Mouse (Mus musculus): ENCODE data around the gene Cdc42ep1.

The Cdc42ep1 gene

DNA sequence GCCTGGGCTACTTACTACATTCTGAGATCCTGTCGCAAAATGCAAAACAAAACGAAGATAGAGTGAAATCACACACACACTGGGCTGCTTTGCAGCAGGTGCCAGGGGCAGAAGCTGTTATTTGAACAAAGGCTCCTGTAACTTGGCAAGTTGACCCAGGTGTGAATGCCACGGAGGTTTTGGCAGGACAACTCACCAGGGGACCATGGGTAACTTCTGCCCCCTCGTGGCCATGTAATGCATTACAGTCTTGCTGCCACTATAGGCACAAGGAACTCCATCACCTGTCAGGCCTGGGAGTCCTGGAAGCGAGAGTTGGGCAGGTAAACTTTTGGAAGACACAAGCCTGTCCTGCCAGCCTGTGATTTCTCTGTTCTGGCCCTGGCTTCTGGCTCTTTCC lies 6.0 kb downstream of the Cdc42ep1 start:
- in situ Hi-C loops (cut with MboI, MseI), result loop anchor here (5.0 kb wide), 1 partner anchor 226 kb away; no protein-coding TSS in a partner anchor

DNA sequence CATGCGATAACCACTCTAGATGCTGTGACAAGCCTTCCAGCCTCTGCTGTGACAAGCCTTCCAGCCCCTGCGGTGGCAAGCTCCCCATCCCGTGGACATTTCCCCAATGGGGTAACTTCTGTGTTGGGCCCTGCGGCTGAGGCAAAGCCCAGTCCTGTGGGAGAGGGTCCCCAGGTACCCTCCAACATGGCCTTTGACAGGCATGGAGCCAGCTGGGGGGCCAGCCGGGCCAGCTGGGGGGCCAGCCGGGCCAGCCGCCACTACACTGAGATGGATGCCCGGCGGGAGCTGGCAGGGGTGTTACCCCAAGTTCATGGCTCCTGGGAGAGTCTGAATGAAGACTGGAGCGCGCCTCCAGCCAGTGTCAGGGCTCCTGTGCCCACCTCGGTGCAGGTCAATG lies 7.1 kb downstream of the Cdc42ep1 start:
- in situ Hi-C loops (cut with MboI, MseI), result loop anchor here (5.0 kb wide), 1 partner anchor 227 kb away; no protein-coding TSS in a partner anchor

DNA sequence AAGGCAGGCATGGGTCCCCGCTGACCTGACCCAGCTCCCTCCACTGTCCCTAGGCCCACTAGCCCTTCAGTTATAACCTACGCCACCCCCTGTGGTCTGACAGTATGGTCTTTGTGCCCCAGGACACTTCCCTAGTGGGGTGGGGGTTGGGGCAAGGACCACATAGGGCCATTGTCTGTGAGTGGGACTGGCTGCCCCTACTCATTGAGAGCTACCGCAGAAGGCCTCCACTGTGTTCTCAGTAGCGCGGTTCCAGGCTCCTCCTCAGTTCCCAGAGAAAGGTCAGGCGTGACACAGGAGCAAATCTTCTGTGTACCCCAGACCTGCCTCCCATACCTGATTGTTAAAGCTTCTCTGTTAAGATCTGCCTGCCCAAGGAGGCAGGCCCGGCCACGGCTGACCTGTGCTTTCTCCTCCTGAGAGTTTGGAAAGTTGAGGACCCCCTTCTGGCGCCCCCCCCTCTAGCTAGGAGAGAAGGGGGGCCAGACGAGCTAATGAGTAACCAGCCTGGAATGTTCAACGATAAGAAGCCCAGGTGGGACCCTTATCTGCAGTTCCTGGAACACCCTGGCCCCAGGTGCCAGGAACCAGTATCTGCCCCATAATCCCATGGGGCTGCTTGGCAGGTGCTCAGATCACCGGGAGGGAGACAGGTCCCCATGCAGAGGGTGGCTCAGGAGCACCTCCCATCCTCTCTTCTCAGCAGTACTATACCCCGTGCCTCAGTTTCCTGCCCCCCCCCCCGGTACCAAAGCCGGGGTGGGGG lies 7.8 kb downstream of the Cdc42ep1 start:
- in situ Hi-C loops (cut with MboI, MseI), result no loop called here

DNA sequence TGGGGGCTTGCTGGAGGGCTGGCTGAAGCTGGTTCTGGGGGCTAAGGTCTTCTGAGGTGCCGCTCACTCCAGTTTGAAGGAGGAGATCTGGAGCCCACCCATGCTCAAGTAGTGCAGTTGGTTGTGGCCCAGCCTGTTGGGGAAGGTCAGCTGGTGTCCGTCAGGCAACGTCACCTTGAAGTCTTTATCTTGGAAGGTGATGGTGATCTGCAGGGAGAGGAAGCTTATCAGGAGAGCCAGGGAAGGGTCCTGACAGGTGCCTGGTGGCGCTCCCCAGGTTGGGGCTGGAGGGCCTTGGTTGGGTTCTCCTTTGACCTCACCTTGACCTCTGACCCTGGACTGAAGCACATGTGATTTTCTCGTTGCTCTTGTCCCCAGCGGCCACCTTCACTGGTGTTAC lies 8.5 kb downstream of the Cdc42ep1 start:
- in situ Hi-C loops (cut with MboI, MseI), result no loop called here

DNA sequence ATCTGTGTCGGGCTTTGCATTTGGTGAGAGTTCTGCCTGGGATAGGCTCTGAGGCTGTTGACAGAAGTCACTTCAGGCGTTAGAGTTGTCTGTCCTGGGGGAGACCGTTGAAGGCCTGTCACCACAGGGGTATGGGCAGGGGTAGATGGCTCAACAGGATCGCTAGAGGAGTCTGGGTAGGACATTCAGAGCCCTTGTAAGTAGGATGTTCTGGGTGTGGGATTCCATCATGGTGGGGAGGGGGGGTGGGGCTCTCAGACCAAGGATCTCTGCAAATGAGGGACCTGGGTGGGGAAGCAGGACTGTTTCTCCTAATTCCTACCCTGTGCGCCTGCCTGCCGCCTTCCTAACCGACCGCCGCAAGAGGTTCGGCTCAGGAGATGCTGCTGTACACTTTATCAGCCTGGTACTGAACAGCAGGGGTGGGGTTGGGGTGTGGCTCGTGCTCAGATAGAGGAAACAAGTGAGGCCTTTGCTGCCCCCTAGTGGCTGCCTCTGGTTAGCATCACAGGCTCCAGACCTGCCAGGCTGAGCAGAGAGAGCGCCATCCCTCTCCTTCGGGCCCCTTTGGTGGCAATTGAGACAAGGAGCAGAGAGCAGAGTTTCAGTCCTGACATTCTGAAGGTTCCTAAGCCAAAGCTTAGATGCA lies 9.2 kb downstream of the Cdc42ep1 start:
- in situ Hi-C loops (cut with MboI, MseI), result no loop called here

DNA sequence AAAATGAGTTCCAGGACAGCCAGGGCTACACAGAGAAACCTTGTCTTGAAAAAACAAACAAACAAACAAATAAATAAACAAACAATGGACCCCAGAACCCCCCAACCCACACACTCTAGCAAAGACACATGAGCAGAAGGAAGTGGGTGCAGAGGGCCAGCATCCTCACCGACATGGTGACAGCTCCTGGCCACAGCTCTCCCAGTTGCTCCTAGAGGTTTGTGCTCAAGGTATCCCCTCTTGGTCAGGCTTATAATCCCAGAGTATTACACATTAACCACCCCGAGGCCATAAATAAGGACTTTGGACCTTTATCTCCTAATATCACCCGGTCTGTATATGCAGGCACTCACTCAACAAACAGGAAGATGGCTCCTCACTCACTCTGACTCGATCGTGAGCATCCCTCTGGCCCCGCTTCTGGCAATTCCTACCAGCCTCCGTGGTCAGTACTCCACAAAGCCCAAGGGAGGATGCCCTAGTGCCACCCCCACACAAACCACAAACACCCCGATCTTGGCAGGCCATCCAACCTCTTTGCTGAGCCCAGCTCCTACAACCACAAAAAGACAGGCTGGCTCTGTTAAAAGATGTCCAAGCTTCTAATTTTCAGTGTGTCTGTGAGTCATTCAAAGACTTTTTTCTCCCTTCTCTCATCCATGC lies 13.0 kb downstream of the Cdc42ep1 start, which contains the start of gene Lgals2:
TSS of gene Lgals2 (minus strand) at position 227 of the 663 bp plus-strand sequence.
- in situ Hi-C loops (cut with MboI, MseI), result no loop called here

DNA sequence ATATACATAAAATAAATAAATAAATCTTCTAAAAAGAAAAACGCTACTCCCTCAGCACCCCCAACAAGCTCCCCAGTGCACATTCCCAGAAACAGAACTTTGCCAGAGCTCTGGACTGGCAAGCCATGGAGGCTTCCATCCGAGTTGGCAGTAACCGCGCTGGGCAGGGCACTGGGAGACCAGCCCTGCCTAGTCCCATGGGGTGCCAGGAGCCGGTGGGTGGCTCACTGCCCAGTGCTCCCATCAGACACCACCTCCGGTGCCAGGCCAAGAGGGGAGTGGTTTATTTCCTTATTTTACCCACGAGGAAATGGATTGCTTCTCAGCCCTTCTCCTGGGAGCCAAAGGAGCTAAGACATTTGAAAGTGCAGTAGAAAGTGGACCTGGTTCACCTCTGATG lies 14.6 kb downstream of the Cdc42ep1 start:
- in situ Hi-C loops (cut with MboI, MseI), result no loop called here

DNA sequence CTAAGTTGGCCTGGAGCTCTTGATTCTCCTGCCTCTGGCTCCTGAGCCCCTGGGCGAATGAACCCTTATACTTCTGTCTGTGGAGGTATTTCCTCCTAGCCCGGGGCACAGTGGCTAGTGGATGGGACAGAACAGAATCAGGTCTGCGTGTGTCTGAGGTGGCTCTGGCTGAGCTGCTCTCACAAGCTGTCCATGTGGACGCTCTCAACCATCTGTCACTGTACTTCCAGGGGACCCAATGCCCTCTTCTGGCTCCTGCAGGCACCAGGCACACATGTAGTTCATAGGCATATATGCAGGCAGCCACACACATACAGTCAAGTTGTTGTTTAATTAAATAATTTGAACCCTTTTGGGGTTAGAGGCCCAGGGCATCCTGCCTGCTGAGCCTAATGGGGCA lies 16.9 kb downstream of the Cdc42ep1 start:
- in situ Hi-C loops (cut with MboI, MseI), result no loop called here

DNA sequence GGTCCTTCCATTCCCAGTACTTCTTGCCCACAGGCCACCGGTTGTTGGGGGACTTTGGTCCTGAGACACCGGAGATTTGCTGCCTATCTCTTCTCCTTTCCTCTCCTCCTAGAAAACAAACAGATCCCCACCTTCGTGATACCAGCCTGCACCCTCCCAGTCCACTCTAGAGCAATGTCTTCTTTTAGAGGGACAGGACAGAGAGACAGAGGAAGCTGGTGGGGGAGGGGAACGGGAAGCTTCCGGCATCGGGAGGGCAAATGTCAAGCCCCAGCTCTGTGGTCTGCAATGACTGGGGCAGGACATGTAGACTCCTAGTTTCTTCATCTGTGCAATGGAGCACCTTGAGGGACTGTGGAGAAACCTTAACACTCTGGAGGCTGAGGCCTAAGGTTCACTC lies 17.3 kb downstream of the Cdc42ep1 start:
- in situ Hi-C loops (cut with MboI, MseI), result no loop called here

DNA sequence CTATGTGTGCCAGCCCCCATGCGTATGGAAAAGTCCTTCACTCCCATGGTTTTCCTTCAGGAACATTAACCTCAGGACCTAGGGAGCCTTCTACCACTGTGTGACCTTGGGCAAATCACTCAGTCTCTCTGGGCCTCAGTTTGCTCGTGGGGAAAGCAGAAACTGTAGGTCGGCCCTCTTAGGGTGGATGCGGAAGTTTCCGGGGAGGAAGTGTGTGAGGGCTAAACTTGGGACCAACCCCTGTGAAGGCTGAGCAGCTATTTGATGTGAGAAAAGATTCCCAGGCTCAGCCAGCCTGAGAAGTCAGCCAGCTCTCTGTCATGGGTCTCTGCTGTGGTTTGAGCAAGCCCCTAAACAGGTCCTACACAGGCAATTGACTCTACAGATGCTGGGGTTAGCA lies 19.9 kb downstream of the Cdc42ep1 start:
- in situ Hi-C loops (cut with MboI, MseI), result no loop called here

DNA sequence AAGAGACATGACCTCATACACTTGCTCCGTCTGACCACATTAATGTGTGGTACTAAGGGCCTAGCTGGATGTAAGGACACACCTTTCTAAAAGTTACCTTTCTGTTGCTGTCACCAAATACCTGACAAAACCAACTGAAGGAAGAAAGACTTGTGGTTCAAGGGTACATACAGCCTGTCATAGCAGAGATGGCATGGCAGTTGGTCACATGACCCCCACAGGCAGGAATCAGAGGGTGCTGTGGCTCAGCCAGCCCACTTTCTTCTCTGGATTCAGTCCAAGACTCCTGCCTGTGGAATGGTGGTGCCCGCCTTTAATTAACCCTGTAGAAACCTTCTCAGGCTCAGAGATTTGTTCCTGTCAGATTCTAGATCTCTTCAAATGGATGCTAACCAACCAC lies 20.7 kb downstream of the Cdc42ep1 start:
- in situ Hi-C loops (cut with MboI, MseI), result no loop called here

DNA sequence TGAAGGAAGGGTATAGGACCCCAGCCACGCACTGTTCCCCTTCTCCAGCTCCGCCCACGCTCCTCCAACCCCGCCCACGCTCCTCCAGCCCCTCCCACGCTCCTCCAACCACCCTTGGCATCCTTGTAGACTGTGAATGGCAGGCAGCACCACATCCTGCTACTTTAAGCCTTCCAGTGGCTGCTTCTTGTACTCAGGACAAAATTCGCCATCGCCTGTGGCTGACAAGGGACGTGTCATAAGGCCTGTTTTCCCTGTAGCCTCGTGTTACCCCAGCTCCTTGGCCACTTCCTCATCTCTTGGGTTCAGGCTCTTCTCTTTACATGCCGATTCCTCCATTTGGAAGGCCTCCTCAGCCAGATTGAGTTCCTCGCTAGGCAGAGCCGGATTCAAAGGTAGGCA lies 21.4 kb downstream of the Cdc42ep1 start:
- in situ Hi-C loops (cut with MboI, MseI), result no loop called here

DNA sequence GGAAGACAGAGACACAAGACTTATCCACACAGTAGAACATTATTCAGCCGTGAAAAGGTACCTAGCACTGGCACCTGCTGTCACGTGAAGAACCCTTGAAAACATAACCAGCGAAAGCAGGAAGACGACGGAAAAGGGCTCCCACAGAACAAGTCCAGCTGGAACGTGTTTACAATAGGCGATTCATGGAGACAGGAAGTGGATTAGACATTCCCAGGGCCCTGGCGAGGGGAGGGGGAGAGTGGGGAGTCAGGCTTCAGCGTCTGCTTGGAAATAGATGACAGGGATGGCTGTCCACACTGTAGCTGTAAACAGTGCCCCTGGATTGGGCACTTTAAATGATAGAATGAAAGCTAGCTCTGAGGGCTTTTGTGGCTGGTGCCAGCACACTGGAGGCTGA lies 26.0 kb downstream of the Cdc42ep1 start:
- in situ Hi-C loops (cut with MboI, MseI), result no loop called here

DNA sequence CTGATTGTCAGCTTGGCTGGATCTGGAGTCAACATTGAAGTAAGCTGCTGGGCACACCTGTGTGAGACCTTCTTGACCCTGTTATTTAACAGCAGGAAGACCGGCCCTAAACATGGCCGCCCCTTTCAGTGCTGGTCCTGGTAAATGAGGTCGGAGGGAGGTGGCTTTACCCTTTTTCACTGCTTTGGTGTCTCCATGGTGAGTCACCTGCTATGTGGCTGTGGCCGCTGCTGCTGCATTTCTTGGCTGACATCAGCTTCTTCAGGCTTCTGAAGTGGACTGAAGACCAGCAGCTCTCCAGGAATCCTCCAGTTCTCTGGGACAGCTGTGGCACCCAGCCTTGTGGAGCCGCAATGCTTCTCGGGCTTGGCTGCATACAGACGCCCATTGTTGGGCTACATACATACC lies 26.4 kb downstream of the Cdc42ep1 start:
- in situ Hi-C loops (cut with MboI, MseI), result no loop called here

DNA sequence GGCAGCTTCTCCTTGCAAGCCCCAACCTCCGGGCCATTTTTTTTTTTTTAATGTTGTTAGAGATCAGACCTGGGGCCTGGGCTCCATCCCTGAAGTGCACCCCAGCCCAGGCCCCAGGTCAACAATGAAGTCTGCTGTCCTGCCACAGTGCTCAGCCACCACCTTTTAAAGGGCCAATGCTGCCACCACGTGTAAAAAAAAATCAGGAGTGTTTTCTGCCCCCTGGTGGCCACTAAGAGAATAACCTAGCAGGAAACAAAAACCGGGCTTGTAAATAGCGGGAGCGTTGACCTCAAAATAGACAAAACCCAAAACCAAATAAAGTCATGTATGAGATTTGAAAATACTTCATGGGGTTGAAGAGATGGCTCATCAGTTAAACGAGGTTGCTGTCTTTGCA lies 27.4 kb downstream of the Cdc42ep1 start:
- in situ Hi-C loops (cut with MboI, MseI), result no loop called here

DNA sequence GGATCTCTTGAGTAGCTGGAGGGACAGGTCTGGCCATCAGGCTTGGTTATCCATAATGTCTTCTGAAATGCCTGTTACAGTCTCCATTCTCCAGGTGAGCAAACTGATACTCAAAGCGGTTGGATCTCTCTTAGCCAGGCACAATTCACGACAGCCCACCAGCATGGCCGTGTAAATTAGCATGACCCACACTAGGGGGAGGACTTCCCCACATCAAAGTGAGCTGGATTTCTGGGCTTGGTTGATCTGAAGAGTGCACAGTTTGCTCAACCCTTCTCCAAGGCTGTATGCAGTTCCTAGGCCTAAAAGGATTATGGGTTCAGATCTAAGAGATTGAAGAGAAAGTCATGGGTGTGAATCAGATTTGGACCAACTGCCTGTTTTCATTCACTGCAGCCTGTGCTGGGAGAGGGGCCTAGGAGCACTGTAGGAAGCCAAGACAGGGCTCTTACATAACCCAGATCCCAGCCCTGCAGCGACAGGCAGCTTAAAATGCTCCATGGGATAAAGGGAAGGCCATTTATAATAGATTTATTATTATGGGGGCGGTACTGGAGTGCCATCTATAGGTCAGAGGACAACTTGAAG lies 29.7 kb downstream of the Cdc42ep1 start:
- in situ Hi-C loops (cut with MboI, MseI), result no loop called here

DNA sequence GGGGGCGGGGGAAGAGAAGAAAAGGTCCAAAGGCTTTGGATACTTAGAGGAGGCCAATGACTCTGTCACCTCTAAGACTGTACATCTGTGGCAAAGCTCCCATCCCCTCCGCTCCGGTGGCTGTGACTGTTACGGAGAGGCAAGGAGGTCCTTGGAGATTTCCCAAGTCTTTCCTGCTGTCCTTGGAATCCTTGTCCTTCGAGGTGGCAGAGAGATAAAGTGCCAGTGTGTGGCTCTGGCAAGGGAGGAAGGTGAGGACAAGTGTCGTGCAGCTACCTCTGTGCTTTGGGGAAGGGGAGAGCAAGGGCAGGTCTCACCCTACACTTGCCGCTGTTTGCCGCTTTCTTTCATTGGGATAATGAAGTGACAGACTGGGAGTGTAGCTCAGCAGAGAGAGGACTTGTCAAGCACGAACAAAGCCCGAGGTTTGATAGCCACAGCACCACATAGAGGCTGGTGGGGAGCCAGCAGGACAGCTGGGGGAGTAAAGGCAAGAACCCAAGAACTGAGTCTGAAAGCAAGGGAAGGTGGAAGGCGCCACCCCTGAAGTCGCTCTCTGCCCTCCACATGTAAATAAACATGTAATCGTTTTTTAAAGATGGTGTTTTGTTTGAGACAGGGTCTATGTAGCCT lies 31.5 kb downstream of the Cdc42ep1 start:
- in situ Hi-C loops (cut with MboI, MseI), result no loop called here

DNA sequence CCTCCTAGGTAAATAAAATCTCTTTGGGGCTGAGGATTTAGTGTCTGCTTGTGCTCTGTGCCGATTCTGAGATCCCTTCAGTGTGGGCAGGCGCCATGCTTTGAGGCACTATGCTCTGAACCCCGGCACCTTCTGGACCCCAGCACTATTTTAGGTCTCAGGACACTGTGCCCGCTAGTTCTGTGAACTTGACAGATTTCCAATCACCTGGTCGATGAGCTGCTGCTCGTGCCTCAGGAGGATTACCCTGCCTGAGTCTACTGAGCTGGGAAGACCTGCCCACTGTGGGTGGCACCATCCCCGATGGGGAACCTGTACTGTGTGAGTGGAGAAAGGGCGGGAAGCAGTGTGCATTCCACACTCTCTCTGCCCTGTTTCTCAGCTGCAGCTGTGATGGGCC lies 32.6 kb downstream of the Cdc42ep1 start:
- in situ Hi-C loops (cut with MboI, MseI), result loop anchor here (25.0 kb wide), 1 partner anchor 1088 kb away; no protein-coding TSS in a partner anchor

DNA sequence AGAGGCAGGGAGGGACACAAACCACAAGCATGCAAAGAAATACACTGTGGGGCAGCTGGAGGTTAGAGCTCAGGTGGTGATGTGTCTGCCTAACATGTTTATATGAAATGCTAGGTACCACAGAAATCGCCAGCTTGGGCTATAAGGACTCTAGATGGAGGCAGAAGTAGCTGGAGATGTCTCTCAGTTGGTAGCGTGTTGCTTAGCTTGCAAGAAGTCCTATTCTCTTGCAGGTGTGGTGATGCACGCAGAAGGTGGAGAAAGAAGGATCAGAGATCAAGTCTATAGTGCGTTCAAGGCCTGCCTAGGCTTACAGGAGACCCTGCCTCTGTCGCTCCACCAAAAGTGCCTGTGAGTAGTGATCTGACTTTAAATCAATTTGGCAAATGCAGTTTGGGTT lies 33.1 kb downstream of the Cdc42ep1 start:
- in situ Hi-C loops (cut with MboI, MseI), result loop anchor here (25.0 kb wide), 1 partner anchor 1088 kb away; no protein-coding TSS in a partner anchor

DNA sequence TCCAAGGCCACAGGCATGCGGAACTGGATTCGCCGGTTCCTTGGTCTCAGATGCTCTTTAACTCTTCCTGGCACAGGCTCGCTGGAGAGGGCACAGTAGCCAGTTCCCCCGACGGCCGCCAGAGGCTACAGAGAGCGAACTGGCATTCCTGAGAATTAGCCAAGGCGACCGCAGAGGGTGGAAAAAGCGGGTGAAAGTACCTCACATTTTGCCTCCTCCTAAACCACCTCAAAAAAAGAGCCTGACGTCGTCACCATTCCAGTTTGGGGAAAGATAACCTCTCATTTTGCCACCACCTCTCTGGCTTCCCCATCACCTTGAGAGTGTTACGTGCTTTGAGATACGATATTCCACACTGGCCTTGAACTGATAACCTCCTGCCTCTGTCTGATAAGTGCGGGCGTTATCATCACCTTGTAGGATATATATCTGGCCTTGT lies 33.9 kb downstream of the Cdc42ep1 start:
- in situ Hi-C loops (cut with MboI, MseI), result loop anchor here (25.0 kb wide), 1 partner anchor 1089 kb away; no protein-coding TSS in a partner anchor

Measured in regulatory T cell (primary cell).